Mouse (Mus musculus): Measurements from ENCODE around the gene Plcxd2.

The Plcxd2 gene

DNA sequence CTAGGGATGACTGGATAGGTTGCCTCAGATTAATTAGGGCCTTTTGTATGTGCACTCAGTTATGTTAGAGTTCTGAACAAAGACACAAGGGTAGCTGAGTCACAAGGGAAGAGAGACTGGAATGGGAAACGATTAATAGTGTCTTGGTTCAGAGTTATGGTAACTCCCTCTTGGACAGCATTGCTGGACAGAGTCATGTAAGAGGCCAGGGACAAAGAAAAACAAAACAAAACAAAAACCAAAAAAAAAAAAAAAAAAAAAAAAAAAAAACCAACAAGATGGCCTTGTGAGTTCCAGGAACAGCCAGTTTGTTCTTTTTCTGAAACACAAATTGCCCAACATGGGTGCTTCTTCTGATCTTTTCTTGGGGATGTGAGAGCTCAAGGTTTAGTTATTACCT, 23.8 kb downstream of the Plcxd2 start:
- CTCF ChIA-PET: interaction anchor here (1.1 kb wide), 1 partner anchor 18 kb away, joined by 3 read pairs; no protein-coding TSS in a partner anchor

DNA sequence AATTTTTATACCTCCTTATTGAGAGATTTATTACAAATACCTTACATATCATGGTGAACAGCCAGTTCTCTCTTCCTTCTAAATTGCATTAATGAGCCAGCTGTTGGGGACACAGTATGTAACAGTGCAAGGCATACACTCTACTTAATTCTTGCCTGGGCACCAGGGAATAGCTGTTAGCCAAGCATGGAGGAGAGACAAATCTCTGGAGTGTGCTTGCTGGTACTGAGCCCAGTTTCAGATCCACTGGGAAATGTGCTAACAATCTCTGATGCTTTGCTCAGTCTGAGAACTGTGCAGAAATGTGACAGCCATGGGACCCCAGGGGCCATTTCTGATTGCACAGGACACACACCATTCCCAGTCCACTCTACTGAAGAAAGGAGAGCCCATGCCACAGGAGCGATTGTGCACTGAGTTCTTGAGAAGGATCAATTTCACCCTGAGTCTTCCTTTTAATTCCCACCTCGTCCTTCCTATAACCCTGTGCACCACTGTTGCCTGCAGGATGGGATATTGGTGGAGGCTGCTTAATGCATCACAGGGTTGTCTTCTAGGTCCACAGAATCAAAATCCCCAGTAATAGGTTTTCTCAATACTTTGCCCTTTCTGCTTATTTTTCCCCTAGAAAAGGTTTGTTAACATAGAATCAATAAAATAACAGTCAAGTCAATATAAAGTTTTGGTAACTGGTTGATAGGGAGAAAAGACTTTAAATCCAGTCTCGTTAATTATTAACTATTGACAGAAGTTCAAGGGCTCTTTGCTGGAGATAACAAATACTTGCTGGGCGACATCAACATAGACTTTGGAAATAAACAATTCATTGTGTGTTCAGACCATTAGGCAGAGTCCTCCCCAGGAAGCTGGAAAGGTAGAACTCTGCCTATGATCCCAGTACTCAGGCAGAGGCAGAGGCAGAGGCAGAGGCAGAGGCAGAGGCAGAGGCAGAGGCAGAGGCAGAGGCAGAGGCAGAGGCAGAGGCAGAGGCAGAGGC, 25.1 kb downstream of the Plcxd2 start:
- CTCF ChIA-PET: interaction anchor here (1.1 kb wide), 1 partner anchor 16 kb away, joined by 3 read pairs; no protein-coding TSS in a partner anchor

DNA sequence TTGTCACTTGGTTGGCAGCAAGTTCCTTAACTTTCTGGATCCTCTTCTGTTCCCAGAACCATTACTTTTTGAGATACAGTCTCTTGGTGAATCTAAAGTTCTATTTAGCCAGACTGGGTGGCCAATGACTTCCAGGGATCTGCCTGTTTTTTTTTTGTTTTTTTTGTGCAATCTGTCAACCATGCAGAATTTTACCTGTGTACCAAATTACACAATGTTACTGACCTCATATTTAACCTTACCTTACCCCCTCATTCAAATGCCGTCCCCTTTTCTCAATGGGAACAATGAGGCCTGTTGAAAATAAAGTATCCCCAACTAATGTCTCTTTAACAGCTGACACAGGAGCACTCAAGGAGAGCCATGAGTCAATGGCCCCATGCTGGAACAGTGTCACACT, 33.8 kb downstream of the Plcxd2 start:
- CTCF ChIA-PET: no interaction called here

DNA sequence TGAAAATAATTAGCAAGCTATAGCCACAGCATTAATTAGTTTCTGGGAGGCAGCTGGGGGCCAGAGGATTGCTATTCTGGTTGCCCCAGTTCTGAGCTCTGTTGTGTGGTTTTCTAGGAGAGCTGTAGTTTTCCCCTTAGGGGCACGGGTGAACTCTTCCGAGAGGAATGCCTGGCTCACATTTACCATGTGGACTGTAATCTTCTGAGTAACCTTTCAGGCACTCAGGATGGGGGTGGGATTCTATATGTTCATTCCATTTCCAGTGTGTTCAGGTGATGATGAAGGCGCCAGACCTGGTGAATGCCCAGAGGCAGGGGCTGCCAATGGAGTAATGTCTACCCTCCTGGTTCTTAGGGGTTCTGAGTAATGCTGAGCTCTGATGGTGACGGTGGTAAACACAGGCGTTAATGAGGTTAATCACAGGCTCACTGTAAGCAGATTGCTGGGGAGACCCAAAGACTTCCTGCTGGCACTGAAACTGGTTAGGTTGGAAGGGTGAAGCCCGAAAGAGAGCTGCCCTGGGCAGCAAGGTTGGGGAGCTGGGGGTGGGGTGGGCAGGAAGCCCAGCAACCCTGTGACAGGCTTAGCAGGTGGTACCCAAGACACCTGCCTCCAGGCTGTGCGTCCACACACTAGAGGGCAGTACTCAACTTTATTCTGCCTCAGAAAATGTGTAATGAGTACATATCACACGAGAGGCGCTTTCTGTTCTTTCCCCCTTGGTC, 35.9 kb downstream of the Plcxd2 start:
- CTCF ChIA-PET: no interaction called here

DNA sequence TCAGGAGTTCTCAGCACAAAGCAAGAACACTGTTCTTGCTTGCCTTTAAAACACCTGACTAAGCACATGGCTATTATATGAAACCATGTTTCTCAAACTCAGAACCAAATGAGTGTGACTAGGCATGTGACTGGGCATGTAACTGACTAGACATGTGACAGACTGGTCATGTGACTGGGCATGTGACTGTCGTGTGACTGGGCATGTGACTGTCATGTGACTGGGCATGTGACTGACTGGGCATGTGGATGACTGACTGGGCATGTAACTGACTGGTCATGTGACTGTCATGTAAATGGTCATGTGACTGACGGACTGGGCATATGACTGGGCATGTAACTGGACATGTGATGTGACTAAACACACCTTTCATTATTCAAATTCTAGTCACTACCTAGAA, 39.8 kb downstream of the Plcxd2 start:
- CTCF ChIA-PET: interaction anchor here (1.1 kb wide), 1 partner anchor 213 kb away, joined by 3 read pairs; no protein-coding TSS in a partner anchor

DNA sequence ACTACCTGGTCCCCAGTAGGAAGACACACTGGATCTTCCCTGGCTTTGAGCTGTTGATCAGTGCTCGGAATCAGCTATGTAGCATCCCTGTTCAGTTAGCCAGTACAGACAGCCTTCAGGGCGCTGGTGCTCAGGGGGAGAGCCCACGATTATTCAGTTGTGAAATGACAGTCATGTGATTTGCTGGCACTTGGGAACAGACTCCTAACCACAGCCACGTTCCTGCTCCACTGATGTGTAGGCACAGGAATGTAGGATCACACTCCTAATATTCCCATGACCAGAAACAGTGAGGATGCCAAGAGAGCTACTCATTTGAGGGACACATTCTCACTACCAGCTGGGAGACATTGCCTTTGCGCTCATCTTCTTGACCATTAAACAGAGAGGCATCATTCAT, 41.3 kb downstream of the Plcxd2 start:
- CTCF ChIA-PET: interaction anchor here (1.4 kb wide), 1 partner anchor 17 kb away, joined by 3 read pairs; no protein-coding TSS in a partner anchor

DNA sequence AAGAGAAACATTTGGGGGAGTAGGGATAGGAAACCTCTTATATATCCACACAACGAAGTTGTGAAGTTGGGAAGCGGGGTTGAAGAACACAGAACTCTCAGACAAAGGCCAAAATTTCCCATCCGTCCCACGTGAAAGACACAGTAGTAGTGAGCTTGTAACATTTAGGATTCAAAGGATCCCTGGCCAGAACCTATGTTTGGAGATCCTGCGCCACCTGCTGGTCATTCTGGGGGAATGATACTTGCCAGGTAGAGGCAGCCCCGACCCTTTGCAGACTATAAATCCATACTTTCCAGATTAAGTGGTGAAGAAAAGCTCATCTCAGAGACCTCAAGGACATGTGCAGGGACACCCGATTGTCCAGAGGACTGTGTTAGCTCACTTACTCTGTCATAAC, 42.5 kb downstream of the Plcxd2 start:
- CTCF ChIA-PET: interaction anchor here (0.8 kb wide), 1 partner anchor 209 kb away, joined by 8 read pairs; no protein-coding TSS in a partner anchor

DNA sequence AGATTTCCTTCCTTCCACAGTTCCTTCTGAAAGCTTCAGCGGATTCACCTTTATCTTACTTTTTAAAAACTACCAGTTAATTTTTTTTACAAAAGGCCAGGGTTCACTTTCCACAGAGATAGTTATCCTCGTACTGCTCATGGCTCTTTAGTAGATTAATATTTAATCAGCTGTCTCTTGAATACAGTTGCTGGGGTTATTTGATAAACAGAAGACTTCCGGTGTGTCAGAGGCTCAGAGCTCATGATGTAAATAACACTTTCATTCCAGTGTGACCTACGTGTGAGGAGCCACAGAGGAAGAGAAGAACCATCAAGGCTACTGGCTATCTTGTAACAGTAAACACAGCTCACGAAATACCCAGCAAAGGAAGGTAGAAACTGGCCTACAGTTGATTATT, 43.4 kb downstream of the Plcxd2 start:
- CTCF ChIA-PET: no interaction called here

DNA sequence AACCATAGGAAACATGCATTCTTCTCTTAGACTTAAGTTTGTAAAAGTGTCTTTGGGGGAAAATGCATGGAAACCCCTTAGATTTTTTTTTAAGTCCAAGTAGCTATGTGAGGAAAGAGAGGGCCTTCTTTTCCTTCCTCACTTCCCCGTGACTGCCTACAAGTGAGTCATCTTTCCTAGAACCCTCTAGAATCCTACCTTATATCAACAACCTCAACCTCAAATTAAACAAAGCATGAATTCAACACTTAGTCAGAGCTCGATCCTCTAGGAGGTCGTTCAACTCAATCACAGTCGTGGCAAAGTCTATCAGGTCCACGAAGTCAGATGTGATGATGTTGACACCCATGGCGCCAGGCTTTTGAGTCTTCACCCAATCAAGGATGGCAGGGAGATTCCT, 45.2 kb downstream of the Plcxd2 start:
- CTCF ChIA-PET: no interaction called here

DNA sequence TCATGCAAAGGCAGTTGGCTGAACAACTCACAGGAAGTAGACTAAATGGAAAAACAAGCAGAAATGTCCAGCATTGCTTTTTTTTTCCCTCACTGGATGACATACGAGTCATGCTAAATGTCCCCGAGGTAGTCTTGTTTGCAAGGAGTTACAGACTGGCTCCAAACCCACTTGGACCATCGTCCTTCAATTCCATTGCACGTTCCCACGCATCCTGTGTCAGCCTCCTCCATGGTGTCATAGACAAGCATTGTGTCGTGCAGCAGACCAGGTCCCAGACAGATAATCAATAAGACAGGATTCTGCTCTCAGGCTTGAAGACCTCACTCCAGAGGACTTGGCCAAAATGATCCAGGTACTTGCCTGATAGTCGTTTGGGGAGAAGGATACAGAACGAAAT, 46.2 kb downstream of the Plcxd2 start:
- CTCF ChIA-PET: no interaction called here

DNA sequence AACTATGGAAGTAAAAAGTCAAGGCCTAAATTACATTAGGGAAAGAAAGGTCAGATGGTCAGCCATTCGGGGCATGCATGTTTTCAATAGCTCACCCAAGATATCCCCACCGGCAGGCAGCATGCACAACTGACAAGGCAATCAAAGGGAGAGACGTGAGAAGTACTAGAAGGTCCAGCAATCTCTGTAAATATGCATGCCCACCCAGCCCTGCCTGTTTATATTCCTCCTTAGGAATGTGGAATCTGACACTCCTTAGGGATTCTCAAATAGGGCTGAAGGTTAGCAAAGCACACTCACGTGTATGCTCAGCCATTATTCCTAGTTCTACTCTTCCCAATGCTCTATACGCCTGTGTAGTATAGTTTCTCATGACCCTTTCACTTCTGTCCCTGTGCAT, 46.9 kb downstream of the Plcxd2 start:
- CTCF ChIA-PET: no interaction called here

DNA sequence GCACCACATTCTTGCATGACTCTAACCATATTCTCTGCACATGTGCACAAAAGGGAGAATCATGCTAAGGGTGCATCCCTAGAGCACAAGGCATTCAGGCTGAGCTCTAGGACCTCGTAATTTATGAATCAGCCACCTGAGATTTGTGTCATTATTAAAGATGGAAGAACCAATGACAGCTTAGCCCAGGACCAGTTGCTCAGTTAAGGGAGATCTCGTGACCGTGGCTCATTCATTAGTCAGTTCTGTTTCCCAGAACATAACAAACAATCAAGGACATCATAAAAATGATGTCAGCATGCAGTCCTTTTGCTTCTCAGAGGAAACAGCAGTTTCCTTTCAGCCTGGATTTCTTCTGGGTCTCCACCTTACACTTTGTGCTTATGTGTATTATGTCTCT, 49.0 kb downstream of the Plcxd2 start:
- CTCF ChIA-PET: no interaction called here

DNA sequence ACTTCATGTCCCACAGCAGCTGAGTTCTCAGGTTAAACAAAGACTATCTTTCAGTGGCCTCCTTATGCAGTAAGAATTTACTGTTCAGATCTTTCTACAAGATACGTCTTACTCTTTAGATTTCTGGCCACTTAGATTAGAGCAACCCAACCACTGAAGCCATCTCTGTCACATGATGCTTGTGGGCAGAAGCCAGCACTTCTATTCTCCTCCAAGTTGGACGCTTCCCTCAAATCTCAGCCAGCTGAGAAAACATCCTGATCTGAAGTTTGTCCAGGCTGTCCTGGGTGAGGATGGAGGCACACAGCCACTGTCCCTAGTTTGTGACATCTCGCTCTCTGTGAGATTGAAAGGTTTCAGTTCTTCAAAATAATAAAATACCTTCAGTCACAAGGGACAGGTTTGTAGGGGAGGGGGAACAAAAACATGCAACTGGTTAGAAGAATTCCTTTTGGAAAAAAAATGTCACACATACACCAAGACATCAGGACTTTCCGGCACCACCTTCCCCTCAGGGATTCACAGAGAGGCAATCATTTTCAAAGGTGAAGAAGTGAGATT, 53.5 kb downstream of the Plcxd2 start:
- CTCF ChIA-PET: no interaction called here

DNA sequence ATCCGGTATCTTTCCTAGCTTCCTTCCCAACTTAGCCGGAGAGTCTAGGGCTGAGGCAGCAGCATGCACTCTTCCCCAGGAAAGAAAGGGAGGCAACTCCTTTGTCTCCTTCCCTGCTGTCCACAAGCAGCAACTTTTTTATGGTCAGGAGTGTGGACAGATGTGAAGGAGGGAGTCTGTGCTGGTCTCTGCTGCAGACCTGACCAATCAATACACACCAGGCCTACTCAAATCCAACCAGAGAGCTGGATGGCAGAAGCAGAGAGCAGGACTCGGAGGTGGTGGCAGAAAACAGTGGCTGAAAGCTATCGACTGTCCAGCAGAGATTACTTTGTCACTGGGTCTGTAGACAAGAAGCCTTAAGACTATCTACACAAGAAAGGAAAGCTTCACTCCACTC, 56.6 kb downstream of the Plcxd2 start, which contains the start of gene Phldb2:
TSS of gene Phldb2 (minus strand) at position 205 of the 400 bp plus-strand sequence.
- CTCF ChIA-PET: no interaction called here

DNA sequence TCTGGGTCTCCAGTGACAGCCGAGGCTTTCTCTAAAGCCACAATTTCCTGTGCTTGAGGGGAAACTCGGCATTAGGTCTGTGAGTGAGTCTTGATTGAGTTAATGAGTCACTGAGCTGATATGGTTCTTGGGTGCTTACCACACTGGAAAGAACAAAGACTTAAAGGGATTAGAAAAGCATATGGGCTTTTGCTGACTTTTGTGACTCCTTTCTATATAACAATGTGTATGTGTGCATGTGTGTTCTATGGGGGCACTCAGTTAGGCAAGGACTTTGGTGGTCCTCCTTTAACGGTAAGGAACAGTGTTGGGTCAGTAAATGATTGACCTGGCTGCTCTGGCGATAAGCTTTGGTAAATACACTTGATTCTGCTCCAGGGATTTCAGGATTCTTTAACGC, 57.5 kb downstream of the Plcxd2 start:
- CTCF ChIA-PET: no interaction called here

DNA sequence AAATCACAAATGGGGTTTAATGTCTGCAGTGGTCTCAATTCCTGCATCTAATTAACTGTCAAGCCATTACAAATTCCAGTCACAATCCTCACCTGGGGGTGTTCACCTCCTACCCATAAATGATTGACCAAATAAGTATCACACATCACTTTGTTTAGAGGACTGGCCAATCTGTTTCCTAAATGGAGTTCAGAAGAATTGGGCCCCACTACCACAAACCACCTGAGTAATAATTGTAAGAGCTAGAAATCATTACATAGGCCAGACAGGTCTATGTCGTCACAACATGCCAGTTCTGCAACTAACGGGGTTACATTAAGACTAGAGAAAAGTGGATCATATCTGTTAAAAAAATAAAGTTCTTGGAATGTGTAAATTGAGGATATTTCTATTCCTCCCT, 58.0 kb downstream of the Plcxd2 start:
- CTCF ChIA-PET: no interaction called here

DNA sequence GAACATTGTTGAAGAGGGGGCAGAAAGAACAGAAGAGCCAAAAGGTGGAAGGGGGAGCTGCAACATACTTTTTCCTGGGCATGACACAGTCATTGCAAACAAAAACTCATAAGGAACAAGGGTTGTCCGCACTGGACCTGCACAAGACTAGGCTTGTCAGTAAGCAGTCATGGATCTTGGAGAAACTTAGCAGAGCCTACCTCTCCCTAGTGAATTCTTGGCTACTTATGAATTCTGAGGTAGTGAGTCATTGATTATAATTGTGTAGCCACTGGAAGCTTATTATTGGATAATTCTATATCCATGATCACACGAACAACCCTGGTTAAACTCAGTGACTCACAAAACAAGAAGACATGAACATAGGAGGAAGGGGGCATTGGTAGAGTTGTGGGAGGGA, 63.7 kb downstream of the Plcxd2 start:
- CTCF ChIA-PET: no interaction called here

DNA sequence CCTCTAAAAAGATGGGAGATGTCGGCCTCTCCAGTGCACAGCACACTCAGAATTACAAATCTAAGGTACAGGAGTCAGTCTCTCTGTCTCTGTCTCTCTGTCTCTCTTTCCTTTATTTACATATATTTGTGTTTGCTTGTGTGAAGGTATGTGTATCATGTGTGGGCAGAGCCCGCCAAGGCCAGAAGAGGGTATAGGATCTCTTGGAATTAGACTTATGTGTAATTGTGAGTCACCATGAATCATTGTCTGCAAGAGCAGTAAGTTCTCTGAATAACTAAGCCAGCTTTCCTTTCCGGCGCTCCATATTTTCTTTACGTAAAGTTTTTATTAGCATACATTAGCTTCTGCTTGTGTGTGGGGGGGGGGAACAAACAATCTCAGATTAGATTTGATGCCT, 64.4 kb downstream of the Plcxd2 start:
- CTCF ChIA-PET: interaction anchor here (0.6 kb wide), 1 partner anchor 728 kb away, joined by 6 read pairs; no protein-coding TSS in a partner anchor

DNA sequence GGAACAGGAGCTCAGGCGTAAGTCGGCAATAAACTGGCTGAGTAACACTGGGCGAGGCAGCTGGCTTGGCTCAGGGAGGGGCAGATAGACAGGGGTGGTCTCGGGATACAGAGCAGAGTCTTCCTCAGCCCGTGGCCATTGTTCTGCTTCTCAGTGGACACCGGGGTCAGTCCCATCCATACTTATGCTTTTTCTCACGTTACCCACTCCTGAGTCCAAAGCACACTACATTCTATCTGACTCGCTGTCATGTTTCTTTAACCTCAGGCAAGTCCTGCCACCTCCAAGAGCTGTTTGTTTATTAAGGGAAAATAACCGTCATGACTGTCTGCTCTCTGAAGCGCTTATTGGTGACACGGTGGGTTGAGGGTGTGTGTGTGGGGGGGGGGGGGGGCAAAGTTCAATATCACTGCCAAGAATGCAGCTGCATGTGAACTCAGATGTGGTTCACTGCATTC, 64.8 kb downstream of the Plcxd2 start:
- CTCF ChIA-PET: interaction anchor here (0.6 kb wide), 1 partner anchor 728 kb away, joined by 6 read pairs; no protein-coding TSS in a partner anchor

DNA sequence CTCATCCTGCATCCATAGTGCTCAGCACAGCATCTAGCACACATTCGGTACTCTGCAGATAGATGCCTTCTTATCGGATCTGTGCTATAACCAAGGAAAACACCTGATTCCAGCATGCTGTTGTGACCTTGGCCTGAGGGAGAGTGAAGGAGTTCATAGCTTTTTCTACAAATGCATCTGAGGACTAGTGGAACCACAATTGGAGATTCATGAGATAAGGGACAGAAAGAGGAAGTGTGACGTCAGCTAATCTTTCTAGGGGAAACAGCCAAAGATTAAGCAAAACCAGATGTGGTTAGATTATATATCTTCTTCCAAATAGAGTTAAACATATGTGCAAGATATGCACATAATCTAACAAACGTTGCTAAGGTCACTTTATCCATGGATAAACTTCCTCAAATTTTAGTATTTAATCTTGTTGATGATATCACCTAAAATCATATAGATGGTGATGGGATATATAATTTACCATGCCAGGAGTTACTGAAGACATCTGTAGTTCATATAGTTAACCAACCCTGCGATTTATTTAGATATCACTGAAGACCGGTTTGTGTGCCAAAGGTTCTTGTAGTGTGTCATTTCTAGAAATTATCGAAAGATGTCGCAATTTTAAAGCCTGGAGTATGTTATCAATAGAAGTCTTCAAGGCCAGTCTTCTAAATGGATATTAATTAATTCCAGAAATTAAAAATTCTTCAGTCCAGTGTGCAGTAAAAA, 67.7 kb downstream of the Plcxd2 start:
- CTCF ChIA-PET: no interaction called here

DNA sequence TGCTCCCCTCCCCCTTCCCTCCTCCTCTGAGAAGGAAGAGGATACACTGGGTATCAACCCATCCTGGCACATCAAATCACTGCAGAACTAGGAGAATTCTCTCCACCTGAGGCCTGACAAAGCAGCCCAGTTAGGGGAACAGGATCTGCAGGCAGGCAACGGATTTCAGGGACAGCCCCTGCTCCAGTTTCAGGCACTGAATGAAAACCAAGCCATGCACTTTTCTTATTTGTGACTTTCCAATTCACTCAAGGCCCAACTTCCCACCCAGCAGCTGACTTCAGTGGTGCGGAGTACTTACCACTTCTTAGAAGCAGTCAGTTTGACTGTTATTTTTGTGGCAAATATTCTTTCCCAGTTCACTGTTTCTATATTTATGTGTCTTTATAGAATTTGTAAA, 69.3 kb downstream of the Plcxd2 start:
- CTCF ChIA-PET: no interaction called here

DNA sequence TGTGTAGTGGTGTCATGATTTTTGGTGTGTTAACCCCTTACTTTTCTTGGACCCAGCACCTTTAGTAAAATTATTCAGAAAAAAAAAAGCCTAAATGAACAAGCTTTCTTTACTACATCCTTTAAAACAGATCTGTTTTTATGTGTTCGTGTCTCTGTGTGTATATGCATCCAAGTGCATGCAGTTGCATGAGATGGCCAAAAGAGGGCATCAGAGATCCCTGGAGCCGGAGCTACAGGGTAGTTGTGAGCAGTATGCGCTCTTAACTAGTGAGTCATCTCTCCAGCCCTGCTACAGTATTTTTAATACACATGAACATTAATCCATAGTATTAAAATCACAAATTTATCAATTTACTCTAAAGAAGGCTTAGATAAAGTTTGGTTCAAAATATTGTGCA, 70.6 kb downstream of the Plcxd2 start:
- CTCF ChIA-PET: no interaction called here

Measured in spleen, embryonic (tissue).